Mouse (Mus musculus) stomach, embryonic 16.5 days (tissue): ENCODE data around the gene Tns1. TPM values are rescaled to one million over a fixed set of nuclear protein-coding genes. Genes with fewer than 3 reads are reported as not detected.
A peak's percentile ranks its signal among the peaks of the same experiment; 100 is the strongest.

ENCODE experiments used
- ATAC-seq: fragments of 200-750 bp; cut with Nextera tagmentation; 2 replicates; pipeline ENCODE4 v1.8.0; 2017; ENCODE audit warnings: moderate number of reproducible peaks, moderate TSS enrichment; ENCODE audit not compliant: insufficient read depth, low FRiP score
- H3K27ac ChIP-seq: fragments of 300-500 bp; sonication (generic); 2 replicates; pipeline ENCODE4 v1.5.1; 2014; ENCODE audit warnings: low read length
- H3K27me3 ChIP-seq: fragments of 300-500 bp; sonication (generic); 2 replicates; pipeline ENCODE4 v1.6.1; 2014; ENCODE audit warnings: low read length, control low read depth, mixed read lengths; ENCODE audit not compliant: control insufficient read depth, insufficient read depth
- H3K36me3 ChIP-seq: fragments of 300-500 bp; sonication (generic); 2 replicates; pipeline ENCODE4 v1.6.1; 2014; ENCODE audit warnings: low read length; ENCODE audit not compliant: control insufficient read depth, insufficient read depth
- H3K4me1 ChIP-seq: fragments of 300-500 bp; sonication (generic); 2 replicates; pipeline ENCODE4 v1.6.1; 2014; ENCODE audit warnings: low read length, control low read depth, mixed read lengths; ENCODE audit not compliant: control insufficient read depth, insufficient read depth
- H3K4me2 ChIP-seq: fragments of 300-500 bp; sonication (generic); 2 replicates; pipeline ENCODE4 v1.6.1; 2014; ENCODE audit warnings: low read depth, low read length, mixed read lengths
- H3K4me3 ChIP-seq: fragments of 300-500 bp; sonication (generic); replicated peaks from 2 replicates; pipeline ENCODE4 v1.5.1; 2014; ENCODE audit warnings: mild to moderate bottlenecking, low read length
- H3K9ac ChIP-seq: fragments of 300-500 bp; sonication (generic); 2 replicates; pipeline ENCODE4 v1.6.1; 2014; ENCODE audit warnings: low read length
- H3K9me3 ChIP-seq: fragments of 300-500 bp; sonication (generic); replicated peaks from 2 replicates; pipeline ENCODE4 v1.6.1; 2016; ENCODE audit warnings: low read length, control low read depth; ENCODE audit not compliant: control insufficient read depth
- WGBS: fragments of 180-500 bp; shearing (Covaris S2); extraction: QIAGEN DNeasy Blood & Tissue Kit; methylation state at CpG from one replicate; pipeline ENCODE4 v1.1.7; 2014; 5-methylcytosine and 5-hydroxymethylcytosine counted together
- polyA plus RNA-seq: library from polyadenylated mRNA; unstranded; fragments of >200 nt; fragmentation: Nextera tagmentation; extraction: Ambion mirVana; gene quantifications from 2 replicates; pipeline ENCODE4 v1.2.1, GENCODE M21; 2015

The Tns1 gene
- polyA plus RNA-seq, 1 experiment from 2014 or later: 45.0 TPM

DNA sequence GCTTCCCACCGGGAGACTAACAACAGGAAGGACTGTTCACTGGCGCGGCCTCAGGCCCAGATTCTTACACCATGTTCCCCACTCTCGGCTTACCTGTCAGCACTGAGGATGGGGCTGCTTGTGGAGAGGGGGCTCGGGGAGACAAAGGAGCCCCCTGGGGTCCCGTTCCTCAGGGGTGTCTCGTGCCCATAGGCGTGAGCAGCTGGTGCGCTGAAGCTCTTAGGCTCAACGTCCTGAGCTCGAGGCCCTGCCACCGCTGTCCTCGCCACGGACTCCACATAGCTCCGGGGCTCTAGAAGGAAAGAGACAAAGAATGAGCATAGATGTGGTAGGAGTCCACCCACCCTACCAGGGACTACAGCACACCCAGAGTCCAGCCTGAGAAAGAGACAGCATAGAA is 196.4 kb downstream of the Tns1 start:
- no peak overlapping the region for H3K27ac ChIP-seq
- ATAC-seq: no peak
- H3K36me3 ChIP-seq: peaks cover 4% of the 10 kb centered on the region; the same call in 1 of the 2 replicates
- H3K9ac ChIP-seq: no peak overlapping the region
- H3K4me2 ChIP-seq: no peak overlapping the region
- H3K4me3 ChIP-seq: no peak overlapping the region
- H3K9me3 ChIP-seq: no peaks in the 10 kb centered on the region
- 85% methylated on average over 15 of the region's 15 CpGs for WGBS
- H3K27me3 ChIP-seq: no peaks in the 10 kb centered on the region
- H3K4me1 ChIP-seq: peaks cover 5% of the 10 kb centered on the region; the same call in 1 of the 2 replicates

DNA sequence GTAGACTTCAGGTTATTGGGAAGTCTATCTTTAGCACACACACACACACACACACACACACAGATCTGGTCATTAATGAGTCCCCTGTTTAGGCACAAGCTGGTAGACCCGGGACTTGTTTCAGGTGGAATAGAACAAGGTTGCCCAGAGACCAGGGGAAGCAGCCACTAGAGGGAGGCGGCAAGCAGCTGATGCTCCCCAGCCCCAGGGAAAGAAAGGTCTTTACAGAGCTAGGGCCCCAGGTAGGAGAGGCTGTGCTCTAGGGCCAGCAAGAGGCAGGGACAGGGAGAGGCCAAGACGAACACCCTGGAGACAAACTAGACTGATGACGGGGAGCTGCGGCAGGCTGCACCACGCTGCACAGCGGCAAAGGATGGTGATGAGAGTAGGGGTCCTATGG is 198.0 kb downstream of the Tns1 start:
- Histone ChIP-seq H3K4me3 (no peak overlapping the region), H3K9ac (no peak overlapping the region), H3K9me3 (no peaks in the 10 kb centered on the region), H3K4me1 (0 out of 2 replicates have a peak, but pooled peaks cover 2% of the 10 kb centered on the region), H3K27ac (no peak overlapping the region), H3K27me3 (no peaks in the 10 kb centered on the region), H3K36me3 (peaks cover 10% of the 10 kb centered on the region; the same call in 1 of the 2 replicates), H3K4me2 (no peak overlapping the region)
- 67% methylated on average over 7 of the region's 7 CpGs for WGBS
- ATAC-seq: no peak

- Histone ChIP-seq H3K4me3 (no peak overlapping the region), H3K27me3 (no peaks in the 10 kb centered on the region), H3K9ac (no peak overlapping the region), H3K9me3 (no peaks in the 10 kb centered on the region), H3K36me3 (peaks cover 13% of the 10 kb centered on the region; the same call in 1 of the 2 replicates), H3K27ac (no peak overlapping the region), H3K4me2 (no peak overlapping the region), H3K4me1 (0 out of 2 replicates have a peak, but pooled peaks cover 2% of the 10 kb centered on the region)
- WGBS: 91% methylated on average over 18 of the region's 18 CpGs
- no peak for ATAC-seq
Measured at GRCm38 (mm10) chr1:73924871-73925610, 199.2 kb downstream of the Tns1 start.

- no peak for ATAC-seq
- peaks cover 16% of the 10 kb centered on the region; the same call in 1 of the 2 replicates for H3K36me3 ChIP-seq
- H3K27ac ChIP-seq: peak overlapping the region; percentile 7; the same call in 1 of the 2 replicates
- WGBS: 85% methylated on average over 5 of the region's 5 CpGs
- H3K4me3 ChIP-seq: no peak overlapping the region
- no peak overlapping the region for H3K9ac ChIP-seq
- H3K9me3 ChIP-seq: no peaks in the 10 kb centered on the region
- H3K27me3 ChIP-seq: no peaks in the 10 kb centered on the region
- H3K4me1 ChIP-seq: 0 out of 2 replicates have a peak, but pooled peaks cover 2% of the 10 kb centered on the region
- H3K4me2 ChIP-seq: no peak overlapping the region
Measured at GRCm38 (mm10) chr1:73924210-73924609, 200.0 kb downstream of the Tns1 start.

- Histone ChIP-seq H3K27me3 (no peaks in the 10 kb centered on the region), H3K9me3 (no peaks in the 10 kb centered on the region), H3K36me3 (peaks cover 17% of the 10 kb centered on the region; the same call in 1 of the 2 replicates), H3K4me2 (no peak overlapping the region), H3K9ac (no peak overlapping the region), H3K4me1 (no peaks in the 10 kb centered on the region), H3K27ac (peak overlapping the region; percentile 76), H3K4me3 (no peak overlapping the region)
- 56% methylated on average over 8 of the region's 8 CpGs for WGBS
- peak; percentile 75; the same call in 1 of the 2 replicates for ATAC-seq
Measured at GRCm38 (mm10) chr1:73923185-73923584, 201.1 kb downstream of the Tns1 start.

- 96% methylated on average over 8 of the region's 8 CpGs for WGBS
- Histone ChIP-seq H3K36me3 (peaks cover 22% of the 10 kb centered on the region; the same call in 1 of the 2 replicates), H3K9me3 (no peaks in the 10 kb centered on the region), H3K4me3 (no peak overlapping the region), H3K27me3 (no peaks in the 10 kb centered on the region), H3K9ac (no peak overlapping the region), H3K4me2 (no peak overlapping the region), H3K27ac (no peak overlapping the region), H3K4me1 (no peaks in the 10 kb centered on the region)
- ATAC-seq: no peak
Measured at GRCm38 (mm10) chr1:73920701-73921100, 203.5 kb downstream of the Tns1 start.

GRCm38 (mm10) chr1:73919909-73920308 is 204.3 kb downstream of the Tns1 start:
- no peak overlapping the region for H3K4me2 ChIP-seq
- WGBS: 93% methylated on average over 3 of the region's 3 CpGs
- H3K9me3 ChIP-seq: no peaks in the 10 kb centered on the region
- no peaks in the 10 kb centered on the region for H3K27me3 ChIP-seq
- no peak overlapping the region for H3K9ac ChIP-seq
- H3K4me1 ChIP-seq: no peaks in the 10 kb centered on the region
- H3K27ac ChIP-seq: no peak overlapping the region
- H3K36me3 ChIP-seq: peaks cover 22% of the 10 kb centered on the region; the same call in 1 of the 2 replicates
- no peak overlapping the region for H3K4me3 ChIP-seq
- ATAC-seq: no peak

DNA sequence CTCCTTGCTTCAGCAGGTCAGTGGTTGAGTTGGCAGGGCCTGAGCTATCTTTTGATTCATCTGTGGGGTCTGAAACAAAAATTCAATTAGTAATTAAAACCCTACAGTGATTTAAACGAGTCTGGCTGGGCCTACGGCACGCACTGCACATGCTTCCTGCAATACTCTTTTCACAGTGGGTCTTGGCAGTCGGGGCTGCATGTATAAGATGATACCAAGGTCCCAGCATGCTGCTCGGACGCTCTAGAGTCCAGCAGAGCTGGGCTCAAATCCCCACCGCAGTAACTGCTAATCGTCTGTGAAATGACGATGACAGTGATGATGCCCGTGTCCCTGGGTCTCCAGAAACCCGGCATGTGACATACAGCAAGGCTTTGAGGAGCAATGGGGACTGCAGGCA is 206.2 kb downstream of the Tns1 start:
- 81% methylated on average over 11 of the region's 11 CpGs for WGBS
- H3K27me3 ChIP-seq: no peaks in the 10 kb centered on the region
- H3K36me3 ChIP-seq: peaks cover 22% of the 10 kb centered on the region; the same call in 1 of the 2 replicates
- H3K4me2 ChIP-seq: no peak overlapping the region
- H3K4me3 ChIP-seq: no peak overlapping the region
- H3K9ac ChIP-seq: no peak overlapping the region
- no peak for ATAC-seq
- no peak overlapping the region for H3K27ac ChIP-seq
- H3K9me3 ChIP-seq: no peaks in the 10 kb centered on the region
- H3K4me1 ChIP-seq: peaks cover 10% of the 10 kb centered on the region; the same call in 1 of the 2 replicates

- no peak overlapping the region for H3K27ac ChIP-seq
- no peak overlapping the region for H3K4me2 ChIP-seq
- H3K4me1 ChIP-seq: peaks cover 10% of the 10 kb centered on the region; the same call in 1 of the 2 replicates
- H3K36me3 ChIP-seq: peaks cover 16% of the 10 kb centered on the region; the same call in 1 of the 2 replicates
- H3K9ac ChIP-seq: no peak overlapping the region
- no peak for ATAC-seq
- 68% methylated on average over 1 of the region's 1 CpGs for WGBS
- H3K9me3 ChIP-seq: no peaks in the 10 kb centered on the region
- H3K27me3 ChIP-seq: no peaks in the 10 kb centered on the region
- no peak overlapping the region for H3K4me3 ChIP-seq
Measured at GRCm38 (mm10) chr1:73916298-73916697, 208.0 kb downstream of the Tns1 start.
